ENCODE assay signal across 21 mouse cellular contexts in the genomic region with DNA sequence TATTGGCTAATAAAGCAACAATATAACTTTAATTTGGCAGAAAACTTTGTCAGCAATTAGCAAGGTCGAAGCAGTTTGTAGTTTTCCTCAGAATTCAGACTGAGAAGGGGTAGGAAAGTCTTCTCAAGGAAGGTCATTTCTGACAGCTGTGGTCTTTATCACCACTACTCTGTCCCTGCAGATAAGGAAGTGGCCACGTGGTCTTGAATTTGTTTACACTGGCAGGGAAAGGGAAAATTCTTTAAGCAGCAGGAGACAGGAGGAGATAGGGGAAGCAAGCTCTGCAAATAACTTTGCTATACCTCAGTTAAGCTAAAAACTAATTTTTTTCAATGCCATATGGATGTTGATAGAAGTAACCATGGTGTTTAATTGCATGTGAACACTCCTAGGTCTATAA. TPM values are rescaled to one million over a fixed set of nuclear protein-coding genes. Genes with fewer than 3 reads are reported as not detected.
DNase-seq lines count a peak whose midpoint lies in the region; ATAC-seq and TF ChIP-seq lines count a peak whose summit lies in the region.
"Not testable (repeated sequence)": the region's sequence is repeated elsewhere in the genome, so short reads cannot be mapped to it uniquely, and the experiment has no call there.
"Had no signal": no experiment of that assay in that cellular context is flagged by ENCODE, and none has a peak within 500 bp of the region (broad histone marks: within the 10 kb centered on the region; RNA-seq: fewer than 3 reads in every experiment).

No protein-coding gene starts in this region.

- H3K27me3 ChIP-seq in heart, embryonic 11.5 days (ENCODE audit: control insufficient read depth, insufficient read depth, low read length); heart, embryonic 15.5 days; kidney, postnatal 0 days (ENCODE audit: insufficient read depth, low read length); lung, embryonic 14.5 days (ENCODE audit: insufficient read depth, low read length); stomach, embryonic 14.5 days (ENCODE audit: control insufficient read depth, insufficient read depth, low read length): not testable (repeated sequence)

- H3K4me2 ChIP-seq in heart, embryonic 11.5 days; heart, embryonic 15.5 days; kidney, postnatal 0 days (ENCODE audit: low read length); lung, embryonic 14.5 days; stomach, embryonic 14.5 days (replicated peaks; ENCODE audit: low read depth, low read length): not testable (repeated sequence)

- not testable (repeated sequence) for H3K9me3 ChIP-seq in heart, embryonic 11.5 days (replicated peaks; ENCODE audit: control insufficient read depth, low read length); heart, embryonic 15.5 days (replicated peaks); kidney, postnatal 0 days (replicated peaks; ENCODE audit: low read length); lung, embryonic 14.5 days (ENCODE audit: low read depth, low read length); stomach, embryonic 14.5 days (ENCODE audit: control insufficient read depth, low read depth, low read length)

- 7% methylated on average over 2 of the region's 2 CpGs for WGBS in heart, embryonic 11.5 days (ENCODE audit: insufficient replicate concordance)
- WGBS in heart, embryonic 15.5 days = 5% methylated on average over 2 of the region's 2 CpGs
- WGBS in kidney, postnatal 0 days = 47% methylated on average over 2 of the region's 2 CpGs
- WGBS in lung, embryonic 14.5 days = 7% methylated on average over 2 of the region's 2 CpGs
- 12% methylated on average over 2 of the region's 2 CpGs for WGBS in stomach, embryonic 14.5 days

- not testable (repeated sequence) for H3K36me3 ChIP-seq in heart, embryonic 11.5 days (ENCODE audit: control insufficient read depth, insufficient read depth, low read length); heart, embryonic 15.5 days; kidney, postnatal 0 days (ENCODE audit: insufficient read depth, low read length); lung, embryonic 14.5 days (ENCODE audit: insufficient read depth); stomach, embryonic 14.5 days (ENCODE audit: control insufficient read depth, insufficient read depth, low read length)

- DNase-seq in adrenal gland, adult 2 months = peak; percentile 10
- DNase-seq in kidney, postnatal 0 days (ENCODE audit: low spot score) = peak; percentile 7
- DNase-seq in lung, embryonic 14.5 days = peak; percentile 50

- not testable (repeated sequence) for H3K9ac ChIP-seq in heart, embryonic 11.5 days (ENCODE audit: low read depth, low read length); heart, embryonic 15.5 days; kidney, postnatal 0 days (ENCODE audit: low read depth, low read length); lung, embryonic 14.5 days; stomach, embryonic 14.5 days (replicated peaks; ENCODE audit: low read depth, low read length)

- H3K27ac ChIP-seq in heart, embryonic 11.5 days (ENCODE audit: low read depth, low read length); heart, embryonic 15.5 days; kidney, postnatal 0 days; lung, embryonic 14.5 days (ENCODE audit: low read depth); stomach, embryonic 14.5 days (ENCODE audit: low read length): not testable (repeated sequence)

- TF ChIP-seq CTCF in kidney, postnatal 0 days (IDR thresholded peaks at IDR 0.05; ENCODE audit: low read depth); lung, embryonic 14.5 days (IDR thresholded peaks at IDR 0.05; ENCODE audit: low read depth): not testable (repeated sequence)

- ATAC-seq in heart, embryonic 11.5 days (replicated peaks; ENCODE audit: insufficient number of reproducible peaks, low FRiP score, low TSS enrichment) = peak; percentile 68; the same call in 1 of the 2 replicates
- ATAC-seq in heart, embryonic 15.5 days (replicated peaks; ENCODE audit: insufficient number of reproducible peaks, insufficient read depth, low FRiP score, low read depth) = peak; percentile 73
- ATAC-seq in kidney, postnatal 0 days (replicated peaks; ENCODE audit: low FRiP score, low read depth) = not testable (repeated sequence)
- ATAC-seq in lung, embryonic 14.5 days (ENCODE audit: insufficient read depth) = peak; percentile 87
- ATAC-seq in stomach, embryonic 14.5 days (ENCODE audit: insufficient number of reproducible peaks, insufficient read depth, low FRiP score, low read depth) = peak; percentile 28; the same call in 1 of the 2 replicates

- not testable (repeated sequence) for H3K4me1 ChIP-seq in heart, embryonic 11.5 days (ENCODE audit: control insufficient read depth, insufficient read depth, low read length); heart, embryonic 15.5 days (replicated peaks); kidney, postnatal 0 days (replicated peaks; ENCODE audit: insufficient read depth, low read length); lung, embryonic 14.5 days (ENCODE audit: insufficient read depth); stomach, embryonic 14.5 days (ENCODE audit: control insufficient read depth, insufficient read depth, low read length)

- H3K4me3 ChIP-seq in heart, embryonic 11.5 days (ENCODE audit: low read depth, low read length); heart, embryonic 15.5 days; kidney, postnatal 0 days (replicated peaks; ENCODE audit: low read depth, low read length); lung, embryonic 14.5 days (ENCODE audit: low read depth, low read length); stomach, embryonic 14.5 days (ENCODE audit: low read depth, low read length): not testable (repeated sequence)

RNA-seq across cellular contexts. Expression of a gene that starts 3.2 kb away (rescaled TPM):
- not detected for total RNA-seq in adrenal gland, adult 2 months (2021)
- polyA plus RNA-seq in adrenal gland, adult 2 months (2012; rRNA removed) = not detected in 2 replicates
- polyA plus RNA-seq in heart, embryonic 11.5 days (2014; fragmentation: Nextera tagmentation; extraction: Ambion mirVana) = not detected in 2 replicates
- polyA plus RNA-seq in heart, embryonic 15.5 days (2015; fragmentation: Nextera tagmentation; extraction: Ambion mirVana) = not detected in 2 replicates
- not detected in 2 replicates for polyA plus RNA-seq in kidney, postnatal 0 days (2015; fragmentation: Nextera tagmentation; extraction: Ambion mirVana)
- polyA plus RNA-seq in lung, embryonic 14.5 days (2014; fragmentation: Nextera tagmentation; extraction: Ambion mirVana) = not detected in 2 replicates
- polyA plus RNA-seq in stomach, embryonic 14.5 days (2014; fragmentation: Nextera tagmentation; extraction: Ambion mirVana) = not detected in 2 replicates
- total RNA-seq: adrenal gland, adult 18-20 months; adrenal gland, postnatal 4 days; common myeloid progenitor, adult 5-6 weeks; gastrocnemius, adult 8-10 months; gastrocnemius, postnatal 36 days; heart, postnatal 25 days; MEL had no signal
- polyA plus RNA-seq: brain, embryonic 14.5 days; C2C12; embryonic facial prominence, embryonic 12.5 days; forebrain, embryonic 11.5 days; forebrain, embryonic 15.5 days; hindbrain, embryonic 10.5 days; hindbrain, embryonic 14.5 days; intestine, embryonic 16.5 days had no signal

RNA-seq across cellular contexts. Expression of a gene that starts 59.2 kb away (rescaled TPM):
- total RNA-seq in adrenal gland, adult 2 months (2021) = not detected
- polyA plus RNA-seq in adrenal gland, adult 2 months (2012; rRNA removed) = not detected in 2 replicates
- not detected in 2 replicates for polyA plus RNA-seq in heart, embryonic 11.5 days (2014; fragmentation: Nextera tagmentation; extraction: Ambion mirVana)
- polyA plus RNA-seq in heart, embryonic 15.5 days (2015; fragmentation: Nextera tagmentation; extraction: Ambion mirVana) = 0.03 TPM in 1 of 2 replicates, not detected in the other
- not detected in 2 replicates for polyA plus RNA-seq in kidney, postnatal 0 days (2015; fragmentation: Nextera tagmentation; extraction: Ambion mirVana)
- polyA plus RNA-seq in lung, embryonic 14.5 days (2014; fragmentation: Nextera tagmentation; extraction: Ambion mirVana) = not detected in 2 replicates
- not detected in 2 replicates for polyA plus RNA-seq in stomach, embryonic 14.5 days (2014; fragmentation: Nextera tagmentation; extraction: Ambion mirVana)
- total RNA-seq: adrenal gland, adult 18-20 months; adrenal gland, postnatal 4 days; common myeloid progenitor, adult 5-6 weeks; gastrocnemius, adult 8-10 months; gastrocnemius, postnatal 36 days; heart, postnatal 25 days; MEL had no signal
- polyA plus RNA-seq: brain, embryonic 14.5 days; C2C12; embryonic facial prominence, embryonic 12.5 days; forebrain, embryonic 11.5 days; forebrain, embryonic 15.5 days; hindbrain, embryonic 10.5 days; hindbrain, embryonic 14.5 days; intestine, embryonic 16.5 days had no signal
